Mouse (Mus musculus): ENCODE results near the gene Daam1. TPM values are rescaled to one million over a fixed set of nuclear protein-coding genes. Genes with fewer than 3 reads are reported as not detected.

Daam1 gene
- polyA plus RNA-seq, 1 experiment from 2014 or later: 5.3 TPM

DNA sequence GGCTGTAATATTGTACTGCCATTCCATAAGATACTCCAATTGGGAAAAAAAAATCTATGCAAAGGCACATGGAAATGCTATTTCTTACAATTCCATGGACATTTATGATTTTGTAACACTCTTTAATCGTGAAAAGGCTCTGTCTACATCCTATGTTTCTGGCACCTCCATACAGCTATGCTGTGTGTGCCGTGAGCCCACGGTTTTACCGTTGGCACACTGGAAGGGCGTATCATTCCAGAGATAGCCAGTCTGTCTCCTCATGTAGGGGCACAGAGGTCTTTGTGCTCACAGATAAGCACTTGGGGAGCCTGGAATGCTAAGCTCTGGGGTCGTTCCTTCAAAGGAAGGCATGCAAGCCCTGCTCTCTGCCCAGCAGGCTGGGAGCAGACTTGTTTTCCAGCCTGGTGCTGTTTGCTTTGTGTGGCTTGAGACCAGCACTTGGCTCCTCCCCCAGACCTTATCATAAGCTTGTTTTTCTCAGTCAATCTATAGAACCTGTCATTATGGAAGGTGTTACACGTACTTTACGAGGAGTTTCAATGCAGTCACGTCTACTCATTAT, 205.3 kb downstream of the Daam1 start:
- no peak for ATAC-seq
- no peak for TF ChIP-seq CTCF (IDR thresholded peaks at IDR 0.05; ENCODE audit: low read depth)
- no peaks in the 10 kb centered on the region for H3K9me3 ChIP-seq (ENCODE audit: control insufficient read depth)
- H3K4me2 ChIP-seq (replicated peaks; ENCODE audit: low read depth): no peak overlapping the region
- WGBS: 37% methylated on average over 9 of the region's 9 CpGs
- H3K27me3 ChIP-seq (replicated peaks; ENCODE audit: control insufficient read depth, insufficient read depth, low read length): no peaks in the 10 kb centered on the region
- H3K36me3 ChIP-seq (ENCODE audit: control insufficient read depth, insufficient read depth): no peaks in the 10 kb centered on the region
- H3K9ac ChIP-seq (ENCODE audit: low read depth, low read length): no peak overlapping the region
- H3K4me3 ChIP-seq (ENCODE audit: low read depth, low read length): no peak overlapping the region
- no peak overlapping the region for H3K27ac ChIP-seq (ENCODE audit: low read depth, low read length)
- H3K4me1 ChIP-seq (replicated peaks; ENCODE audit: control insufficient read depth, insufficient read depth, low read length): no peaks in the 10 kb centered on the region

DNA sequence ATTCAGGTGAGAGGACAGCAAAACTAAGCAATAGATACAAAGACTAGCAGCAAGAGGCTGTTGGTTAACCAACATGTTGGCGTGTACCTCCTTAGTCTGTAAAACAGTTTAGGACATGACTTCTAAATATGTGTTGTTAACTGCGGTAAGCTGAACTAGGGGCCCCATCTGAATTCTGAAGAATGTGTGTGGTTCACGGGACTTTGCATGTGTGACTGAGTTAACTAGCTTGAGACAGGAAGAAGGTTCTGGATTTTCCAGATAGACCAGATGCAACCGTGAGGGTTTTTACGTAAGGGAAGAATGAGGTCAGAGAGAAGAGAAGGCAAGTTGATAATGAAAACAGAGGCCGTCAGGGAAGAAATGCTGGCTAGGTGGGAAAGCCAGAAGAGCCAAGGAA, 206.2 kb downstream of the Daam1 start:
- H3K27me3 ChIP-seq (replicated peaks; ENCODE audit: control insufficient read depth, insufficient read depth, low read length): no peaks in the 10 kb centered on the region
- no peak overlapping the region for H3K9ac ChIP-seq (ENCODE audit: low read depth, low read length)
- no peaks in the 10 kb centered on the region for H3K36me3 ChIP-seq (ENCODE audit: control insufficient read depth, insufficient read depth)
- H3K9me3 ChIP-seq (ENCODE audit: control insufficient read depth): no peaks in the 10 kb centered on the region
- WGBS: 86% methylated on average over 6 of the region's 6 CpGs
- H3K4me1 ChIP-seq (replicated peaks; ENCODE audit: control insufficient read depth, insufficient read depth, low read length): no peaks in the 10 kb centered on the region
- ATAC-seq: no peak
- H3K4me2 ChIP-seq (replicated peaks; ENCODE audit: low read depth): no peak overlapping the region
- no peak overlapping the region for H3K27ac ChIP-seq (ENCODE audit: low read depth, low read length)
- TF ChIP-seq CTCF (IDR thresholded peaks at IDR 0.05; ENCODE audit: low read depth): no peak
- H3K4me3 ChIP-seq (ENCODE audit: low read depth, low read length): no peak overlapping the region

DNA sequence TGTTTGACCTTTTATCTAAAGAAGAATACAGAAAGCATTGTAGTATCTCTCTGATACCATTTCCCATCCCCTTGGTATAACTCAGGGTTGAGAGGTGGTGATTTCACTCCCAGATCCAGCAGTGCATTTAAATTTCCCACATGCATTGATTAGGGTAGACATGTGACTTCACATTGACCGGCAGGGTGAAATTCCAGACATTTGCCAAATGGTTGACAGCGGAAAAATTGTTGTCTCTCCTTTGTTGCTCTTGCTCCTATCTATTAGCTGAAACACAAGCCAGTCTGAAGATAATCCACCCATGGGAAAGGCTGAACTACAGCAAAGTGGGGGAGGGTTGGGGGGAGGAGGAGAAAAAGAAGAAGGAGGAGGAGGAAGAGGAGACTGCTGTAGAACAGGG, 208.0 kb downstream of the Daam1 start:
- H3K9ac ChIP-seq (ENCODE audit: low read depth, low read length): no peak overlapping the region
- TF ChIP-seq CTCF (IDR thresholded peaks at IDR 0.05; ENCODE audit: low read depth): no peak
- no peak overlapping the region for H3K4me3 ChIP-seq (ENCODE audit: low read depth, low read length)
- no peaks in the 10 kb centered on the region for H3K4me1 ChIP-seq (replicated peaks; ENCODE audit: control insufficient read depth, insufficient read depth, low read length)
- no peak for ATAC-seq
- 66% methylated on average over 2 of the region's 2 CpGs for WGBS
- no peak overlapping the region for H3K4me2 ChIP-seq (replicated peaks; ENCODE audit: low read depth)
- H3K9me3 ChIP-seq (ENCODE audit: control insufficient read depth): no peaks in the 10 kb centered on the region
- H3K36me3 ChIP-seq (ENCODE audit: control insufficient read depth, insufficient read depth): no peaks in the 10 kb centered on the region
- H3K27me3 ChIP-seq (replicated peaks; ENCODE audit: control insufficient read depth, insufficient read depth, low read length): no peaks in the 10 kb centered on the region
- H3K27ac ChIP-seq (ENCODE audit: low read depth, low read length): no peak overlapping the region

DNA sequence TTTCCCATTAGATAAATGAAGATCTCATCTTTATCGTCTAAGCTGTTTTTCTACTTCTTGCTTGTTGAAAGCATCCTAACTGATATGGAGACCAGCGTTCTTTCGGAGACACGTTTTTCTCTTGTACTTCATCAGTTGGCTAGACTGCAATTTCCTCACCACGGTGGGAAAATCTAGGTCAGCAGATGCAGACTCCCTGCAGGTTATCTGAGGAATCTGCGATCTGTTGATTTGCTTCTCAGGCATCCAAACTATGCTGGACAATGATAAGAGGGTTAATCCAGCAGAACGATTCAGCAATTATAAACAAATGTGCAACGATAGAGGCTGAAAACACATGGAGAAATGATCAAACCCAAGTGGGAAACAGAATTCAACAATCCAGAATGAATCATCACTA, 208.6 kb downstream of the Daam1 start:
- H3K4me2 ChIP-seq (replicated peaks; ENCODE audit: low read depth): no peak overlapping the region

DNA sequence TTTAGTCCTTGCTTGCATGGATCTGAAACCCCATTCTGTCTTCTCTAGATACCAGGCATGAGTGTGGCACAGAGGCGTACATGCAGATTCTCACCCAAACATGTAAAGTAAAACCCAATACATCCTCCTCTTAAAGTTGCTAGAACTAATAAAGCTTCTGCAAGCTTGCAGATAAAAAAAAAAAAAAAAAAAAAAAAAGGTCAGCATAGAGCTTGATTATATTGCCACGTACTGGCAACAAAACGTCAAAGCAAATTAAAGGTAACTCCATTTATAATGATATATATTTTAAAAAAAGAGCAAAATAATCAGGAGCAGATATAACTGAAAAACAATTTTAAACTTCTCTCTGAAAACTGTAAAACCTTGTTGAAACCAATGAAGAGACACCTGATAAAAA, 210.4 kb downstream of the Daam1 start:
- TF ChIP-seq CTCF (IDR thresholded peaks at IDR 0.05; ENCODE audit: low read depth): no peak
- H3K4me3 ChIP-seq (ENCODE audit: low read depth, low read length): no peak overlapping the region
- H3K9me3 ChIP-seq (ENCODE audit: control insufficient read depth): no peaks in the 10 kb centered on the region
- 93% methylated on average over 3 of the region's 3 CpGs for WGBS
- no peak overlapping the region for H3K27ac ChIP-seq (ENCODE audit: low read depth, low read length)
- H3K27me3 ChIP-seq (replicated peaks; ENCODE audit: control insufficient read depth, insufficient read depth, low read length): no peaks in the 10 kb centered on the region
- no peak overlapping the region for H3K4me2 ChIP-seq (replicated peaks; ENCODE audit: low read depth)
- H3K9ac ChIP-seq (ENCODE audit: low read depth, low read length): no peak overlapping the region
- ATAC-seq: no peak
- H3K36me3 ChIP-seq (ENCODE audit: control insufficient read depth, insufficient read depth): no peaks in the 10 kb centered on the region
- H3K4me1 ChIP-seq (replicated peaks; ENCODE audit: control insufficient read depth, insufficient read depth, low read length): no peaks in the 10 kb centered on the region

More for the DNA sequence above, 208.6 kb downstream of the Daam1 start:
- H3K27ac ChIP-seq (ENCODE audit: low read depth, low read length): no peak overlapping the region
- no peaks in the 10 kb centered on the region for H3K4me1 ChIP-seq (replicated peaks; ENCODE audit: control insufficient read depth, insufficient read depth, low read length)
- no peak for TF ChIP-seq CTCF (IDR thresholded peaks at IDR 0.05; ENCODE audit: low read depth)
- no peak overlapping the region for H3K9ac ChIP-seq (ENCODE audit: low read depth, low read length)
- no peaks in the 10 kb centered on the region for H3K27me3 ChIP-seq (replicated peaks; ENCODE audit: control insufficient read depth, insufficient read depth, low read length)
- H3K4me3 ChIP-seq (ENCODE audit: low read depth, low read length): no peak overlapping the region
- no peak for ATAC-seq
- WGBS: 45% methylated on average over 8 of the region's 8 CpGs
- H3K9me3 ChIP-seq (ENCODE audit: control insufficient read depth): no peaks in the 10 kb centered on the region
- H3K36me3 ChIP-seq (ENCODE audit: control insufficient read depth, insufficient read depth): no peaks in the 10 kb centered on the region

Other genes with a start within 250 kb of the Daam1 start
- gene Gpr135, start 240.0 kb downstream of the Daam1 start, polyA plus RNA-seq (2015; fragmentation: Nextera tagmentation; extraction: Ambion mirVana): 0.65 and 0.98 TPM in 2 replicates

Data from intestine, postnatal 0 days (tissue).